Mouse (Mus musculus) C2C12 (cell line): ENCODE measurements around the gene Rps12-ps3.

Experiments used
- CEBPB ChIP-seq: IDR thresholded peaks from one replicate; pipeline ENCODE4 v1.6.1; 2011; ENCODE audit warnings: low read depth, mild to moderate bottlenecking, control low read depth, moderate library complexity
- CTCF ChIP-seq: IDR thresholded peaks from one replicate; pipeline ENCODE4 v1.5.1; 2011; ENCODE audit not compliant: control insufficient read depth, insufficient read depth, insufficient read length
- FOSL1 ChIP-seq: IDR thresholded peaks from one replicate; pipeline ENCODE4 v1.8.0; 2011; ENCODE audit warnings: mild to moderate bottlenecking, low read length; ENCODE audit not compliant: poor library complexity, insufficient read depth, severe bottlenecking
- MAX ChIP-seq: IDR thresholded peaks from one replicate; pipeline ENCODE4 v1.6.1; 2011; ENCODE audit warnings: mild to moderate bottlenecking, control low read depth
- MYOD1 ChIP-seq: IDR thresholded peaks from one replicate; pipeline ENCODE4 v1.6.1; 2011; ENCODE audit warnings: low read depth; ENCODE audit not compliant: control insufficient read depth, insufficient read length
- USF1 ChIP-seq: IDR thresholded peaks from one replicate; pipeline ENCODE4 v1.6.1; 2011; ENCODE audit warnings: low read depth, mild to moderate bottlenecking, control low read depth, moderate library complexity

DNA sequence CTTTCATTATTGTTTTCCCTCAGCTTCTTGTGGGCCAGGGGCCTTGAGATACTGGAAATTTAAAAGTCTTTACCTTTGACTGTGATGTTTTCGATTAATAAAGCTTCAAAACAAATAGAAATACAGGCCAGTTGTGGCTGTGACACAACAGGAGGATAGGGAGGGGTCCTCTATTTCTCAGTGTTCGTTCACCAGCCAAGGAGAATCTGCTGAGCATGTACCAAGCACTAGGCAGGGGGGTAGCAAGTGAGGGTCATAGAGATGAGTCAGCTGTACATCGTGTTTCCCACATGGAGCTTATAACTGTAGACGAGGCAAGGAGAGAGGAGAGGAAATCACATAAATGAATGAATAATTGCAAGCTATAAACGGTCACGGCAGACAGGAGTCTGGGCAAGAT lies 40.6 kb downstream of the Rps12-ps3 start:
- TF ChIP-seq CTCF, result no peak
- TF ChIP-seq USF1, result no peak
- TF ChIP-seq FOSL1, result no peak
- TF ChIP-seq MAX, result no peak
- no peak for TF ChIP-seq MYOD1
- TF ChIP-seq CEBPB, result no peak
